Mouse (Mus musculus) limb, embryonic 11.5 days (tissue): ENCODE data around the gene Emc1. TPM values are rescaled to one million over a fixed set of nuclear protein-coding genes. Genes with fewer than 3 reads are reported as not detected.
A peak's percentile ranks its signal among the peaks of the same experiment; 100 is the strongest.

Source experiments
- ATAC-seq: fragments of 200-750 bp; cut with Nextera tagmentation; 2 replicates; pipeline ENCODE4 v1.8.0; 2017; ENCODE audit warnings: low read depth; ENCODE audit not compliant: insufficient number of reproducible peaks, low FRiP score, low TSS enrichment
- DNase-seq: peaks from one replicate; pipeline ENCODE4 v3.0.0-alpha.2; 2015; ENCODE audit warnings: low spot score
- H3K27ac ChIP-seq: fragments of 300-500 bp; sonication (generic); replicated peaks from 2 replicates; pipeline ENCODE4 v1.5.1; 2014; ENCODE audit warnings: low read depth, mild to moderate bottlenecking, low read length
- H3K27me3 ChIP-seq: fragments of 300-500 bp; sonication (generic); 2 replicates; pipeline ENCODE4 v1.6.1; 2014; ENCODE audit warnings: mild to moderate bottlenecking, low read length, mixed read lengths; ENCODE audit not compliant: control insufficient read depth, insufficient read depth
- H3K36me3 ChIP-seq: fragments of 300-500 bp; sonication (generic); 2 replicates; pipeline ENCODE4 v1.6.1; 2014; ENCODE audit warnings: mild to moderate bottlenecking, low read length, moderate library complexity, mixed read lengths; ENCODE audit not compliant: control insufficient read depth, insufficient read depth
- H3K4me1 ChIP-seq: fragments of 300-500 bp; sonication (generic); 2 replicates; pipeline ENCODE4 v1.6.1; 2014; ENCODE audit warnings: low read length, mixed read lengths; ENCODE audit not compliant: control insufficient read depth, insufficient read depth
- H3K4me2 ChIP-seq: fragments of 300-500 bp; sonication (generic); 2 replicates; pipeline ENCODE4 v1.6.1; 2014; ENCODE audit warnings: low read depth, mild to moderate bottlenecking, moderate library complexity; ENCODE audit not compliant: severe bottlenecking
- H3K4me3 ChIP-seq: fragments of 300-500 bp; sonication (generic); 2 replicates; pipeline ENCODE4 v1.5.1; 2014; ENCODE audit warnings: low read depth, low read length
- H3K9ac ChIP-seq: fragments of 300-500 bp; sonication (generic); 2 replicates; pipeline ENCODE4 v1.6.1; 2014; ENCODE audit warnings: mild to moderate bottlenecking, low read length
- H3K9me3 ChIP-seq: fragments of 300-500 bp; sonication (generic); 2 replicates; pipeline ENCODE4 v1.6.1; 2016; ENCODE audit warnings: low read length; ENCODE audit not compliant: control insufficient read depth
- WGBS: fragments of 180-500 bp; shearing (Covaris S2); extraction: QIAGEN DNeasy Blood & Tissue Kit; methylation state at CpG from one replicate; pipeline ENCODE4 v1.1.7; 2014; 5-methylcytosine and 5-hydroxymethylcytosine counted together
- polyA plus RNA-seq: library from polyadenylated mRNA; unstranded; fragments of >200 nt; fragmentation: Nextera tagmentation; extraction: Ambion mirVana; gene quantifications from 2 replicates; pipeline ENCODE4 v1.2.1, GENCODE M21; 2014

The Emc1 gene
- polyA plus RNA-seq, 1 experiment from 2014 or later: 15.7 TPM

- Histone ChIP-seq H3K27ac (no peak overlapping the region), H3K27me3 (peaks cover 3% of the 10 kb centered on the region; the same call in 1 of the 2 replicates), H3K9me3 (no peaks in the 10 kb centered on the region), H3K4me3 (no peak overlapping the region), H3K36me3 (no peaks in the 10 kb centered on the region), H3K9ac (no peak overlapping the region), H3K4me2 (no peak overlapping the region), H3K4me1 (no peaks in the 10 kb centered on the region)
- DNase-seq (no peak), ATAC-seq (no peak)
- 89% methylated on average over 4 of the region's 4 CpGs for WGBS
These were observed 11.6 kb upstream of the Emc1 start for GRCm38 (mm10) chr4:139340835-139341234.

DNA sequence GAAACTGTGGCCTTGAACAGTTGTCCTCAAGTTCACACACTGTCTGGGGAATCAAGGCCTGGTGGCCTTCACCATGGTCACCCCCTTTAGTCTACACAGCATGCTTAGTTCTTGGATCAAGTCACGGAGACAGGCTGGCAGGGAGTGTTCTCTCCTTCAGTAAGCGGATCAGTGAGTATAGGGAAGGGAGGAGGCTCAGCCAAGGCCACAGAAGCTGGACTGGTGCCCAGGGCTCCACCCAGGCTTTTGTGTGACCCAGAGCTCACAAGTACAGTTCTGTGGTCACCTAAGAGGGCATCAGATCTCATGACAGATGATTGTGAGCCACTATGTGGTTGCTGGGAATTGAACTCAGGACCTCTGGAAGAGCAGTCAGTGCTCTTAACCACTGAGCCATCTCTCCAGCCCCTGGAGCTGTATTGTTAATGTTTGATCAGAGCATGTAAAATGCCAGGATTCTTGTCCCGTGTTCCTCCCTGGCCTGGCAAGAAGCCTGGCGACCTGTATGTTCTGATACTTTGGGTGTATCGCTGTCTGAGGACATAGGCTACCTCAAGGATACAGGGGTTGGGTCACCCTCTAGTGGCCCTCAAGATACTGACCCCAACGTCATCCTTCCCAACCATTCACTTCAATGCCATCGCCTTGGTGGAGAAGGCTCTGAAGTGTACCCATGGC is 10.7 kb upstream of the Emc1 start:
- no peaks in the 10 kb centered on the region for H3K9me3 ChIP-seq
- H3K9ac ChIP-seq: no peak overlapping the region
- no peak for DNase-seq
- H3K4me2 ChIP-seq: no peak overlapping the region
- H3K4me1 ChIP-seq: no peaks in the 10 kb centered on the region
- no peak for ATAC-seq
- peaks cover 3% of the 10 kb centered on the region for H3K36me3 ChIP-seq
- 83% methylated on average over 7 of the region's 7 CpGs for WGBS
- peaks cover 3% of the 10 kb centered on the region; the same call in 1 of the 2 replicates for H3K27me3 ChIP-seq
- H3K27ac ChIP-seq: no peak overlapping the region
- no peak overlapping the region for H3K4me3 ChIP-seq

DNA sequence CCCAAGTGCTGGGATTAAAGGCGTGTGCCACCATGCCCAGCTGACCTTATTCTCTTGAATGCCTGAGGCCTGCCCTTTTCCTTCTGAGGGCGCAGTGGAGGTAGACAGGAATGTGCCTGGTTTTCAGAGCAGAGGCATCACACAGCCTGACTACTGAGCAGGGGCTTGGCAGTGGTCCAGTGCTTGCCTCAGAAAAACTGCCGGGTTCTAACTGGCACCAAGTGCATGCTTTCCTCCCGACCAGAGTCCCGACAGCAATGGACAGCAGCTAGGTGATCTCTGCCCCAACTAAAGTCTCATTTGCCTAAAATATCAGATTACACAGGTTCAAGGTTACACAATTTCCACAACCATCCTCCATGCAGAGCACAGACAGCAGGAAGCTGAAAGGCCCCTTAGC is 8.7 kb upstream of the Emc1 start:
- no peak for ATAC-seq
- Histone ChIP-seq H3K9me3 (no peaks in the 10 kb centered on the region), H3K9ac (no peak overlapping the region), H3K4me1 (no peaks in the 10 kb centered on the region), H3K36me3 (peaks cover 13% of the 10 kb centered on the region), H3K27me3 (no peaks in the 10 kb centered on the region), H3K27ac (no peak overlapping the region), H3K4me3 (no peak overlapping the region), H3K4me2 (no peak overlapping the region)
- 72% methylated on average over 5 of the region's 5 CpGs for WGBS
- DNase-seq: no peak

- WGBS: 80% methylated on average over 23 of the region's 23 CpGs
- Histone ChIP-seq H3K4me2 (no peak overlapping the region), H3K9ac (no peak overlapping the region), H3K27me3 (no peaks in the 10 kb centered on the region), H3K4me3 (no peak overlapping the region), H3K36me3 (peaks cover 20% of the 10 kb centered on the region), H3K27ac (no peak overlapping the region), H3K9me3 (no peaks in the 10 kb centered on the region), H3K4me1 (no peaks in the 10 kb centered on the region)
- DNase-seq (no peak), ATAC-seq (no peak)
These were observed 6.9 kb upstream of the Emc1 start for GRCm38 (mm10) chr4:139345416-139346019.

DNA sequence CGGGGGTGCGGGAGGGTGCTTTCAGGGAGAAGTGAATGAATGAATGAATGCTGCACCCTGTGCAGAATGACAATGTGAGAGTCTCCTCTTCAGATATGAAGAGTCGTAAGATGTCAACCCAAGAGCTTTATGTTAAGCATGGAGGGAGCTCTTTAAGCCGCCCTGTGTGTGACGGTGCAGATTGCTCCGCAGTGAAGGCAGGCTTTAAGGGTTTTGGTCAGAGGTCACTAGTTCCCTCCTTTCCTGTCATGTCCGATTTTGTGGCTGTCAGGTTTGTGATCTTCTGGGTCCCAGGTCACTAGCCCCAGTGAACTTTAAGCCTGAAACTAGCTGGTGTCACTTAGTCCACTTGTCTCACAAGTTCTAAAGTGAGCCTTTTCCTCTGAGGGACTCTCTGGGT is 445 bp downstream of the Emc1 start:
- H3K9ac ChIP-seq: peak overlapping the region; percentile 93
- DNase-seq (no peak), ATAC-seq (no peak)
- no peaks in the 10 kb centered on the region for H3K27me3 ChIP-seq
- peak overlapping the region; percentile 94 for H3K4me2 ChIP-seq
- WGBS: under 1% methylated on average over 7 of the region's 7 CpGs
- no peaks in the 10 kb centered on the region for H3K9me3 ChIP-seq
- H3K4me3 ChIP-seq: peak overlapping the region; percentile 89
- H3K36me3 ChIP-seq: peaks cover 24% of the 10 kb centered on the region
- peak overlapping the region; percentile 93; the same call in 1 of the 2 replicates for H3K27ac ChIP-seq
- peaks cover 8% of the 10 kb centered on the region; the same call in 1 of the 2 replicates for H3K4me1 ChIP-seq

DNA sequence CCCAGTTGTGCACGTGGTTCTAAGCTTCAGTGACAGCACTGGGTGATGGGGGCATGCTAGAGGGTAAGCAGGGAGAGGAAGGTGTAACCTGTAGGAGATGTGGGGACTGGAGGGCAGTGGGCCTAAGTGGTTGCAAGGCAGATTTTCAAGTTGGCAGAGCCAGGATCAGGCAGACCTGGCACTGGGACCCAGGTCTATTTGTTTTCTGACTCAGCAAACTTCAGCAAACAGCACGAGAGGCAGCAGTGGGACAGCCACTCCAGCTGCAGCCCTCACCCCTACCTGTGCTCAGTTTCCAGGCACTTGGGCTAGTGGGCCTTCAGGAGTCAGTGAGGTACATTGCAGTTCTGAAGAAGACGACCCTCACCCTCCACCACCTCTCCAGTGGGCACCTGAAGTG is 4.8 kb downstream of the Emc1 start:
- peaks cover 27% of the 10 kb centered on the region for H3K36me3 ChIP-seq
- no peak for ATAC-seq
- WGBS: 93% methylated on average over 3 of the region's 3 CpGs

DNA sequence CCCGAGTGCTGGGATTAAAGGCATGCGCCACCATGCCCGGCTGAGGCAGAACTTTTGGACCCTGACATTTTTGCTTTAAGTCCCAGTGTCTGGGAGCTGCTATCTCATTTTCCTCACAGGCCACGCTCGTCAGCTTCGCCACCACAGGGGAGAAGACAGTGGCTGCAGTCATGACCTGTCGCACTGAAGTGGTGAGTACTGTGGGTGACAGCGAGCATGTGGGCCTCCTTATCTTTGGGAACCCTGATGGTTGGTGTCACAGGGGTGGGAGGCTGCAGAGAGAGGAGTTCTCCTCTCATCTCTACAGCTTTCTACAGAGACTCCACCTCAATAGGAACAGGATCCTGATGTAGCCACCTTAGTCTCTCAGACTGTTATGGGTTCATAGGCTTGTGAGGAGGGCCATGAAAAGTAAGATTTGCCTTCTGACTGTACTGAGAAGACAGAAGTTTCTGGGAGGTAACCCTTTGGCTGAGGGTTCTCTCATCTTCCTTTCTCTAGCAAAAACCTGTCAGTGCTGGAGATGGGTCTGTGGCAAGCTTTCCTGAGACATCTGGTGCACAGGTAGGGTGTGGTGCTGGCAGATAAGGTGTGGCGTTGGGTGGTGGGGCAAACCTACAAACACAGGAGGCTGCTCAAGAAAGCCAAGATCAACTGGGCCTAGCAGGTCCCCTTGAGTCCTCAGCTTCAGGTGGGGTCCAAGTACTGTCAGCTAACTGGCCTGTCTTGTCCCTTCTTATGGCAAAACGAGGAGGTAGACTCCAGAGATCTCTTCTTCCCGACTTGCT is 8.6 kb downstream of the Emc1 start:
- no peaks in the 10 kb centered on the region for H3K27me3 ChIP-seq
- no peak overlapping the region for H3K9ac ChIP-seq
- H3K4me1 ChIP-seq: no peaks in the 10 kb centered on the region
- 91% methylated on average over 11 of the region's 11 CpGs for WGBS
- H3K4me3 ChIP-seq: no peak overlapping the region
- no peaks in the 10 kb centered on the region for H3K9me3 ChIP-seq
- H3K27ac ChIP-seq: no peak overlapping the region
- no peak for DNase-seq
- H3K4me2 ChIP-seq: no peak overlapping the region
- ATAC-seq: no peak
- peaks cover 35% of the 10 kb centered on the region for H3K36me3 ChIP-seq

More for the DNA sequence above, 4.8 kb downstream of the Emc1 start:
- H3K4me1 ChIP-seq: peaks cover 3% of the 10 kb centered on the region; the same call in 1 of the 2 replicates
- no peak overlapping the region for H3K27ac ChIP-seq
- no peak for DNase-seq
- H3K27me3 ChIP-seq: no peaks in the 10 kb centered on the region
- H3K9ac ChIP-seq: no peak overlapping the region
- no peak overlapping the region for H3K4me2 ChIP-seq
- H3K4me3 ChIP-seq: no peak overlapping the region
- no peaks in the 10 kb centered on the region for H3K9me3 ChIP-seq

GRCm38 (mm10) chr4:139367336-139367735 is 14.9 kb downstream of the Emc1 start:
- Histone ChIP-seq H3K4me3 (no peak overlapping the region), H3K27me3 (no peaks in the 10 kb centered on the region), H3K4me2 (no peak overlapping the region), H3K27ac (no peak overlapping the region), H3K9me3 (no peaks in the 10 kb centered on the region), H3K36me3 (peaks cover 49% of the 10 kb centered on the region), H3K4me1 (no peaks in the 10 kb centered on the region), H3K9ac (no peak overlapping the region)
- DNase-seq (no peak), ATAC-seq (no peak)
- WGBS: 93% methylated on average over 3 of the region's 3 CpGs
